Mouse (Mus musculus) c-Kit-negative CD71-positive TER-119-positive erythroid progenitor cells, embryonic 14.5 days (primary cell): ENCODE measurements around the gene C1rl.
"Not testable (repeated sequence)": the region's sequence is repeated elsewhere in the genome, so short reads cannot be mapped to it uniquely, and the experiment has no call there.

Experiments used
- DNase-seq: peaks from one replicate; pipeline ENCODE4 v3.0.0-alpha.2; 2013; ENCODE audit warnings: low read depth, low spot score

Gene C1rl

DNA sequence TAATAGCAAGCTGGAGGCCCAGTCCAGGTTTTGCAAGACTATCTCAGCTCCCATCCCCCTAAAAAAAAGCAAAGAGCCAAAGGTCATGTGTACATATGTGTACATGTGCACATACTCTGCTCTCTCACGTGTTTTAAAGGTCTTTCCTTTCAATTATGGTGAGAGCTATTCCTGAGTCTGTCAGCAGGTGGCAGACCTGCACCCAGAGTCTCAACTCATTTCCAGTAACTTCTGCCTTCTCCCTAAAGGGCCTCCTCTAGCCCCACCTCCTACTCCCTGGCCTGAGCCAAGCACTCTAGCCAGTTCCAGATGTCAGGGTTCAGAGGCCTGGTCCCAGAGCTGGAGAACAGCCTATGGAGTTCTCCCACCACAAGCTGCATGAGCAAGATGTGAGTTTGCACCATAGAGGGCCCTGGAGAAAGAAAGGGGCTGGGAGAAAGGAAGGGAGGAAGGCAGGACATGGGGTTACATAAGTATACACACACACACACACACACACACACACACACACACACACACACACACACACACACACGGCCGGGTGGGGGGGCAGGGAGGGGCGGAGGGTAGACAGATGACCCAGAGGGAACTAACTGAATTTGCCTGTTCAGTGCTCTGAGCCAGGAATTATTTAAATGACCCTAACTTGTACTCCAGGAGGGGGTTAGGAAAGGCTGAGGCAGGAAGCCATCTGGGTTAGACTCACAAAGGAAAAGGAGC lies at the start of gene C1rl:
Gene C1rl, plus strand, starts transcription at position 272 of the 720 bp plus-strand sequence.
- peak; percentile 44 for DNase-seq

DNA sequence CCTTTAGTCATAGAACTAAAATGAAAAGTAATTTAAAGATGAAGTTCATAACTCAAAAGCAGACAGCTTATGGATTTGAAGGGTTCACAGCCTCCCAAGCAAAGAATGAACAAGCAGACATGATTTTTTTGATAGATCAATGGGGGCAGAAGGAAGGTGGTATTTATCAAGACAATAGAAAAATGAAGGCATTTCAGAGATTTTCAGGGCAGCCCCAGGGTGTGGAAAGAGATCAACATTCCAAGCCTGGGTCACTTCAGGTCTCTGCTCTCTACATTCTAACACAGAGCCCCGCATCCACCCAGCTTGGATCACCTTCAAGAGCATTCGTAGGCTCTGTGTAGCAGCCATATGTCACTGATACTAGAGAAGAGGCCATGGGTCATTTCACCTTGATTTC lies 49.6 kb upstream of the C1rl start:
- DNase-seq: no peak

DNA sequence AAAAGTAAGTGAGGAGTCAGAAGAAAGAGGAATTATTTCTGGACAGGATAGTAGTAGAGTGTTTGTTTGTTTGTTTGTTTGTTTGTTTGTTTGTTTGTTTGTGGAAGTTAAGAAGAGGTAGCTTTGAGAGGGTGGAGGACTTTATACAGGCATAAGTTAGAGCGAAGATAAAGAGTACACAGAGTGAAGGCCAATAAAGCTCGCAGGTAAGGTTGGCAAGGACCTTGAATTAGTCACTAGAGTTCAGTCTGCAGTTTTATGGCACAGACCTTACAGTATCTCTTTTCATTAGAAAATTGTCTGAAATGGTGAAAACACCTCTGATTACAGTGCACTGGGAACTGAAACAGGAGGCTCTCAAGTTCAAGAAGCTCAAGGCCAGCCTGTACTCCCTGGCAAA lies 46.9 kb upstream of the C1rl start:
- DNase-seq: no peak

DNA sequence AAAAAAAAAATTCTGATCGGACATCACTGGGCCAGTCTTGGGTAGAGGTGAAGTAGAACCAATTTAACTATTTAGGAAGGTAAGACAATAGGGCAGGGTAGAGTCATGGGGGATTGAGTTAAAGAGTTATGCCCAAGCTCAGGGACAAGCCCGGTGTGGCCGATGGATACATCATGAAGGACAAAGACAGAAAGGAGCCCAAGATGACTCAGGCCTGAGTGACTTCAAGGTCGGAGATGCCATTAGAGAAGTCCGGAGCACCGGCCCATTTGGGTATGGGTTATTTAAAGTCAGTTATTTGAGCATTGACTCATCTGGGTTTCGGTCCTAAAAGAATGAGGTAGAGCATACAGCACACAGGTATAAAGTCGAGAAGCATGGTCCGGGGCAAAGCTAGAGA lies 46.5 kb upstream of the C1rl start:
- DNase-seq: no peak

GRCm38 (mm10) chr6:124447356-124447755 lies 45.6 kb upstream of the C1rl start:
- DNase-seq: no peak

DNA sequence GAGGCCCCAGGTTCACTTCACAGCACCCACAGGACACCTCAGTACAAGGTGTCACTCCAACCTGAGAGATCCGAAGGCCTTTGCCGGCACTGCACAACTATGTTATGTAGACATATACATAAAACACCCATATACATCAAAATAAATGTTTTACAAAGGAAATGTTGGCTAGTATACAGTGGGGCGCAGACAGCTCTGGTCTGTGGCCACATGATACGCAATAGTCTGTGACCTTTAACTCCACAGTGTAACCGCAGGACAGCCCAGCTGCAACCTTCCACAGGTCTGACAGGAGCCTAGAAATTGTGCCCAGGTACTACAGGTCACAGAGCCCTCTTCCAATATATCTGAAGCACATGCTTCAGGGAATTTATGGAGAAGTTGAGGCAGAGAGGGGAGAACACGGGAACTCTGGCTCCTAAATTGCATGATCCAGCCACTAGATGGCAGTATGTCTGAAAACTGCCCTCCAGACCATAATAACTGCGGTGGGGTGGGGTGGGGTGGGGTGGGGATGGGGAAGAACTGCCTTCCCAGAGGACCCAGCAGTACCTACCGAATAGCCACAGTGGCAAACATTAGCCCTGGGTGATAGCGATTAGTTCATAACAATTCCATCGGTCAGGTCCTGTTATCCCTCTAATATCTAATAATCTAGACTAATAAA lies 44.6 kb upstream of the C1rl start:
- no peak for DNase-seq

DNA sequence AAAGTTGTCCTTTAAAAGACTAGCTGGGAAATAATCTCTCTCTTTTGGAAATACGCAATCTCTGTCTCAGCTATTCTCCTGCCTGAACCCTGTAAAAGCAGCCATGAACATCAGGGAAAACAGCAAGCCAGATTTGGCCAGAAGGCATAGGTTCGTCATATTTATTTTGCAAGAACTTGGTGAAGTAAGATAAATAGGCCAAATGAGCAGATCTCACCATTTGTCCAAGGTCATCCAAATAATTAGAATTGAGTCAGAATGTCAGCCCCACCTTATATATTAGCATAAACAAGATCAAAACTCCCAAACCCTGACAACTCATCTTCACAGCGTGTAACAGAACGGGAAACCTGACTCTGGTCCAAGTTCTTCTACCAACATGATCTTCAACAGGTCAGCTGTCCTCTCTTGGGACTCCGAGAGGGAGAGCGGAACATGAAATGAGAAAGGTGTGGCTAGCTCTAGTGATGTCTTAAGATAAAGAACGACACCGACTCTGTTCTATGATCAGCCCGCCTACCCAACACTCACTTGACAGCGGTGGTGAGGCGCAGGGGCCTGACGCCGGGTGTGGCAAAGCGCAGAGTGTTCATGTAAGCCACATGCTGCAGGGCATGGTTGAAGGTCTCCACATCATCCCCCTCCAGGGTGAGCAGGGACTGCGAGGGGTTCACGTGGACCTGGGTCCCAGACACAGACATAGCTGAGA lies 43.8 kb upstream of the C1rl start:
- no peak for DNase-seq

DNA sequence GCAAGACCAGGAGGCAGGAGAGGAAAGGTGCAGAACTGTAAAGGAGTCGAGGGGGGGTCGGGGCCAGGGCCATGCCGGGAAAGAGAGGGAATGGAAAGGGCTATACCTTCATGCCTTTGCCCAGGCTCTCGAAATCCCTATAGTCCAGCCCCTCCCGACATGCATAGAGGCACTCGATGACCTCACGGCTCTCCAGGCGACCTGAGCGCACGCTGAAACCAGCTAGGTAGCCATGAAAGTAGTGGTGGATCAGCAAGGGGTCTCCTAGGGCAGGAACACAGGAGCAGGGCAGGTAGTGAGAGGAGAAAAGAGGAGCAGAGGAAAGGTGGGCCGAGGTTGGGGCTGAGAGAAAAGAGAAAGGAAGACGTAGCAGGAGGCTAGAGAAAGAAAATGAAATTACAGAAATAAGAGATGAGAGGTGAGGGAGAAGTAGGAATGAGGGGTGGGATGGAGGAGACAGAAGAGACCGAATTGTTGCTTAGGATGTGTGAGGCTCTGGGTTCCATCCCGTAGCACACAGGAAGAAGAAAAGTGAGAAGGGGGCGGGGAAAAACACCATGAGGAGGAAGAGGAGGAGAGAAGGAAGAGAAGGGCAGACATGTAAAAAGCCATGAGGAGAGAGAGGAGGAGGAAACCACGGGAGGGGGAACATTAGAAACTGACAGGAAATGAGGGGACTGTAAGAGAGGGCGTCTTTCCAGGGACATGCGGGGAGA lies 43.1 kb upstream of the C1rl start:
- no peak for DNase-seq

DNA sequence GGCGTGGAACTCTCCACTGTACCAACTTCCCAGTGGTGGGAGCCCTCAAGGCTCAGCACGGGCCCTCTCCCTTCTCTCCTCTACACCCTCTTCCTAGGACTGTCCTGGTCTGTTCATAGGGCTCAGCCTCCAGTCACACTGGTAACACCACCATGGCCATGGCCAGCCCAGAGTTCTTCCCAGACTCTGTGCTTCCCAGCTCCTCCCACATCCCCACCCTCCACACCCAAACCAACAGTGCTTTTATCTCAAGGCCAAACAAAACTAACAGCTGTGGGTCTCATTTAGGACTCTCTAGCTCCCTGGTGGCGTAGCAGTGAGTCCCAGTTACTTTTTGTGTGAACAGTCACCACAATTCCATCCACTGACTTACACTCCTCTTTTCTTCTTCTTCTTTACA lies 40.9 kb upstream of the C1rl start:
- DNase-seq: no peak

- DNase-seq: no peak
Measured at GRCm38 (mm10) chr6:124453756-124454155, 39.2 kb upstream of the C1rl start.

- no peak for DNase-seq
Measured at GRCm38 (mm10) chr6:124456243-124456642, 36.7 kb upstream of the C1rl start.

DNA sequence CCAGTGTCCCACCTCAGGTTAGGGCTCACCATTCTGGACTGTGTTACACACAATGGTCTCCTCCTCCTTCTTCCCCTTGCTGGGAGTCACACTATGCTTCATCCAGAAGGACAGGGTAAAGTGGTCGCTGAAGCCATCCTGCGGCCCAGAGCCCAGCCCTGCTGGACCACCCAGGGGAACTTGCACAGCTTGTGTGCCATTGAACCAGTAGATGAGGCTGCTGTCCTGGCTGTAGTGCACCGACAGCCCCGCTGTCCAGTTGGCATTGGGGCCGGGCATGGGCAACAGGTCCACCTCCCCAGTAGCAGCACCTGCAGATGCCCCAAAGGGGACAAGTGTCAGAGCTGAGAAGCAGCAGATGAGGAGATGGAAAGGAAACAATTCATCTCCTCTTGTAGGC lies 35.1 kb upstream of the C1rl start:
- no peak for DNase-seq

GRCm38 (mm10) chr6:124458505-124458904 lies 34.4 kb upstream of the C1rl start:
- no peak for DNase-seq

DNA sequence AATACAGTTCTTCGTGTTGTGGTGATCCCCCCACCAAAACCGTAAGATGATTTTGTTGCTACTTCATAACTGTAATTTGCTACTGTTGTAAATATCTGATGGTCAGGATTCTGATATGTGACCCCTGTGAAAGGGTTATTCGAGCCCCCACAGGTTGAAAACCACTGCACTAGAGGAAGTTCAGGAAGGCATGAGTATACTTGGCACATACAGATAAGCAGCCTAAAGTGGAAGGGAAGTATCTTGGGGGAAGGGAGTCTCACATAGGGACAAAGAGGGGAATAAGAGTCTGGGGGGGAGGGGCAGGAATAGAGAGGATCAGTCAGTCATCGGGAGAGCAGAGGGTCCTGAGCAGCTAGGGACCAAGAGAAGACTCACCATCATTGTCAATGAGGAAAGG lies 33.5 kb upstream of the C1rl start:
- no peak for DNase-seq

- no peak for DNase-seq
Measured at GRCm38 (mm10) chr6:124463881-124464291, 29.0 kb upstream of the C1rl start.

DNA sequence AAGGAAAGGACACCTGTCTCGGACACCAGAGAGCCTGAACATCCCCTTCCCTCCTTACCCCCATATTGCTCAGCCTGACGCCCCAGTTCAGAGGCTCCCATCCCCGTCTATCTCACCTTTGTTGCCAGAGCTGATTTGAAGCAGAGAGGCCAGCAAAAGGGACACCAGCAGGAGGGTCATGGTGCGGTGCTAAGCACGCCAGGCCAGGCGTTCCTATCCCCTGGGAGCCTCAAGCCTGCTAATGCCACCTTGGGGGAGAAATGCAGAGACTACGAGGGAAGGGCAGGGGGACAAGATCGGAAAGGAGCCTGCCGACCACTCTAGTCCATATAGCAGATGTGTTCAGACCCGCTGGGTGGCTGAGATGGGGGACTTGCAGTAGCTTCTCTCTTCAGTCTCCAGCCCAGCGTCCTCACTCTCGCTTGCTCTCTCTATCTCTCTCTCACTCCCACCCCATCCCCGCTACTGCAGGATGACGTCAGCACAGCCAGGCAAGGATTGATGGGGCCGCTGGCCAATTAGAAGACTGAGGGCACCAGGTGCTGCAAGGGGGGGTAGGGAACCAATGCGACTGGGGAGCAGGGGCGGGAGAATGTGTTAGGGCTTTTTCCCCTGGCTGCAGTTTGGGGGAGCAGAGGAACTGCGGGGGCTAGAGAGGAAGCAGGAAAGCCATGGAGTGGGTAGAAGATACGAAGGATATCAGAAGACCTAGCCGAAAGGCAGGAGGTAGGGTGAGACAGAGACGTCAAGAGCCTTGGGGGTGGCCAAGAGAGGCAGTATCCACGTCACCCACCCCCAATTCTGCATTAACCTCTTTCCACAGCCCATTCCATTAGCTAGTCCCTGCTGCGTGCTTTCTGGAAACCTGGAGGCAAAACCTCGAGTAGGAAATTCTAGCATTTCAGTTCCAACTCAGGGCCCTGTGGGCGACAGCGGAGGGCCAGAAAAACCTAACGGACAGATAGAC lies 28.3 kb upstream of the C1rl start, which contains the start of gene Clstn3:
Gene Clstn3, minus strand, starts transcription at position 490 of the 967 bp plus-strand sequence.
- DNase-seq: peak; percentile 35

DNA sequence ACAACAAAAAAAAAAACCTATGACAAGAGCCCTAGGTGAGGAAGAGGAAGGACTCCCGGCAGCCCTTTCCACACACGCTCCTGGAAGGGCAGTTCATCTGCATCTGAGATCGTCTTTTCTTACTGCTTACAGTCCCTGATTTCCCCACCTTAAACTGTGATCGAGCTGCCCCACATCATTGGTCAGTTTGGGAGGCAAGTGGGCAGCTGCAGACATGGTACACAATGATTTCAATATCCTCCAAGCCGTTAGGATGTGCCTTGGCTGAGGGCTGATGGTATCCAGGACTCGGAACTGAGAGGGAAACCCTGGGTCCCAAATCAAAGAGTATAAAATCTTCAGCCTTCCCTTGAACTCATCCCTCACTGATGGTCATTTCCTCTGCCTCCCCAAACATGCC lies 27.6 kb upstream of the C1rl start:
- DNase-seq: no peak

DNA sequence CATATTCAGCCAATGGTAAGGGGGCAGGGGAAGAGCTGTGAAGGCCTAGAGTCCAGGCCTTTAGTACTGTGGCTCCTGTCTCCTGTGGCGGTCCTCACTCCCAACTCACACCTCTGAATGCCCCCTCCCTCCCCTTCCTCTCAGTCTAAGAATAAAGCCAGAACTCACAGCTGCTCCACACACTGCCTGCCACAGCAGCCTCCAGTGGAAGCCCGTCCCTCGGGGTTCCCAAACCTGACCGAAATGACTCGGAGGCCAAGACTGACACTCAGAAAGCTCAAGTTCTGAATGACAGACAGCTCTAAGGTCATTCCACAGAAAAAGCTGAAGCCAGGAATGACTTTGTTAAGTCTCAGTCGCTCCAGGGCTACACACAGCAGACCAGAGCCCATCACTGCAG lies 27.2 kb upstream of the C1rl start:
- no peak for DNase-seq

DNA sequence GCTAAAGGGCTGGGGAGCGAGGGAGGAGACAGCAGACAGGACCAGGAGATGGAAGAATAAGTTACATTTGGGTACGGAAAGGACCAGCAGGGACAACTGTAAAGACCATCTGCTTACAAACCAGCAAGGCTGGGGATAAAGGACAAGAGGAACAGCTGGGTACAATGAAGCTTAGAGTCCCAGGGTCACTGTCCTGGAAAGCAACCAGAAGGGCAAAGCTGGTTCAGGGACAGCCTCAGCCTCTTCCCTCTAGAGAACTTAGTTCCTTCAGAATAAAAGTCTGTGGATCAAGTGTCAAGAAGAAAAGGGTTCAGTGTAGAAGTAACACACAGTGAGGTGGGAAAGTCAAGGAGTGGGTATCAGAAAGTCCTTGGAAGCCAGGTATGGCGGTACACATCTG lies 21.8 kb upstream of the C1rl start:
- DNase-seq: no peak

DNA sequence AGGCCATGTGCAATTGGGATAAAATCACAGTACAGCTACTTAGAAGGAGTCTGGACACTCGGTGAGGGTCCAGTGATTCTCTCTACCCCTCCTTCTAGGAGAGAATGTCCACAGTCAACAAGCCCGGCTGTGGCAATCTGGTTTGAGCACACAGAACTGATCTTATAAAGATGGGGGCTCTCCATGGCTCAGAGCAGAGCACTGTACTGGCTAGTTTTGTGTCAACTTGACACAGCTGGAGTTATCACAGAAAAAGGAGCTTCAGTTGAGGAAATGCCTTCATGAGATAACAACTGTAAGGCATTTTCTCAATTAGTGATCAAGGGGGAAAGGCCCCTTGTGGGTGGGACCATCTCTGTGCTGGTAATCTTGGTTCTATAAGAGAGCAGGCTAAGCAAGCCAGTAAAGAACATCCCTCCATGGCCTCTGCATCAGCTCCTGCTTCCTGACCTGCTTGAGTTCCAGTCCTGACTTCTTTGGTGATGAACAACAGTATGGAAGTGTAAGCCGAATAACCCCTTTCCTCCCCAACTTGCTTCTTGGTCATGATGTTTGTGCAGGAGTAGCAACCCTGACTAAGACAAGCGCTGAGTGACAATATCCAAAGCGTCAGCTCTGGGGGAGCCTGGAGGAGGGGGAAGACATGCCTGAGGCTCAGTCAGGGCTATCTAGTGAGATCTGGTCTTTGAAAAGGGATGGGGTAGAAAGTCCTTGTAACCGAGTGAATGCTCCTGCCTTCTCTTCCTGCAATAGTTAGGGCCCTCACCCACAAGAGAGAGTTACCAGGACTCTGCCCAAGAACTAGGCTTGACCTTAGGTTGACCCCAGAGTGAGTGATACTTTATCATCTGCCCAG lies 20.9 kb upstream of the C1rl start:
- not testable (repeated sequence) for DNase-seq
